Mouse (Mus musculus) MEL (cell line): ENCODE measurements around the gene Hprt. TPM values are rescaled to one million over a fixed set of nuclear protein-coding genes. Genes with fewer than 3 reads are reported as not detected.
A peak's percentile ranks its signal among the peaks of the same experiment; 100 is the strongest.

Source experiments
- DNase-seq: peaks from one replicate; pipeline ENCODE4 v3.0.0; 2011; ENCODE audit warnings: low read depth, low spot score
- H3K27ac ChIP-seq: 2 replicates; pipeline ENCODE4 v1.5.1; 2012; ENCODE audit warnings: low read depth, mild to moderate bottlenecking, control low read depth, low read length, moderate library complexity; ENCODE audit not compliant: control insufficient read depth
- H3K27me3 ChIP-seq, 2 experiments: fragments of 150-350 bp in 1 of 2; sonication (generic) in 1 of 2; 2 replicates each; pipeline ENCODE4 v1.6.1; 2012; ENCODE audit warnings: low read length in 2 of 2, mild to moderate bottlenecking in 2 of 2, improper control_type of control experiment in 1 of 2, moderate library complexity in 1 of 2; ENCODE audit not compliant: insufficient read depth in 2 of 2, control insufficient read depth in 1 of 2
- H3K36me3 ChIP-seq, 2 experiments: 2 replicates each; pipeline ENCODE4 v1.6.1; 2012 to 2014; ENCODE audit warnings: low read length in 2 of 2, improper control_type of control experiment in 1 of 2, inconsistent platforms in 1 of 2, mild to moderate bottlenecking in 1 of 2; ENCODE audit not compliant: insufficient read depth in 2 of 2, control insufficient read depth in 1 of 2
- H3K4me1 ChIP-seq, 2 experiments: fragments of 150-350 bp in 1 of 2; sonication (generic) in 1 of 2; 2 replicates each; pipeline ENCODE4 v1.6.1; 2012; ENCODE audit warnings: low read length in 2 of 2, improper control_type of control experiment in 1 of 2, mild to moderate bottlenecking in 1 of 2; ENCODE audit not compliant: insufficient read depth in 2 of 2, control insufficient read depth in 1 of 2
- H3K4me3 ChIP-seq, 2 experiments: fragments of 150-350 bp in 1 of 2; sonication (generic) in 1 of 2; 2 replicates each; pipeline ENCODE4 v1.5.1; 2012; ENCODE audit warnings: low read depth in 2 of 2, low read length in 2 of 2, mild to moderate bottlenecking in 2 of 2, moderate library complexity in 2 of 2, control low read depth in 1 of 2, improper control_type of control experiment in 1 of 2; ENCODE audit not compliant: control insufficient read depth in 1 of 2, insufficient read depth in 1 of 2
- H3K79me2 ChIP-seq: 2 replicates; pipeline ENCODE4 v1.6.1; 2012; ENCODE audit warnings: mild to moderate bottlenecking, low read length, moderate library complexity; ENCODE audit not compliant: control insufficient read depth, poor library complexity, insufficient read depth
- H3K9ac ChIP-seq: 2 replicates; pipeline ENCODE4 v1.6.1; 2012; ENCODE audit warnings: low read depth, mild to moderate bottlenecking, control low read depth, low read length, moderate library complexity; ENCODE audit not compliant: control insufficient read depth, poor library complexity, severe bottlenecking
- H3K9me3 ChIP-seq: fragments of 150-350 bp; sonication (generic); replicated peaks from 2 replicates; pipeline ENCODE4 v1.6.1; 2012; ENCODE audit warnings: mild to moderate bottlenecking, low read length, improper control_type of control experiment, moderate library complexity; ENCODE audit not compliant: insufficient read depth
- CHD1 ChIP-seq: IDR thresholded peaks from 2 replicates; pipeline ENCODE4 v1.6.1; 2012; ENCODE audit warnings: low read depth, mild to moderate bottlenecking, inconsistent platforms, low read length, improper control_type of control experiment
- CHD2 ChIP-seq: IDR thresholded peaks from 2 replicates; pipeline ENCODE4 v1.6.1; 2011; ENCODE audit warnings: low read length, improper control_type of control experiment
- CTCF ChIP-seq, 3 experiments: IDR thresholded peaks in 2 of 3; conservative IDR thresholded peaks in 1 of 3; 2 replicates each; pipeline ENCODE4 v1.5.1; 2011 to 2012; ENCODE audit warnings: low read length in 3 of 3, low read depth in 2 of 3, mild to moderate bottlenecking in 2 of 3, improper control_type of control experiment in 1 of 3, inconsistent platforms in 1 of 3, mixed read lengths in 1 of 3, moderate library complexity in 1 of 3; ENCODE audit not compliant: control insufficient read depth in 1 of 3, insufficient read depth in 1 of 3, poor library complexity in 1 of 3, severe bottlenecking in 1 of 3
- ELF1 ChIP-seq: IDR thresholded peaks from 2 replicates; pipeline ENCODE4 v1.6.1; 2014; ENCODE audit warnings: low read depth, mild to moderate bottlenecking, inconsistent platforms, low read length, improper control_type of control experiment, moderate library complexity
- EP300 ChIP-seq, 2 experiments: IDR thresholded peaks; 2 replicates each; pipeline ENCODE4 v1.6.1; 2011; ENCODE audit warnings: improper control_type of control experiment in 2 of 2, low read length in 2 of 2, low read depth in 1 of 2, mild to moderate bottlenecking in 1 of 2
- GABPA ChIP-seq: IDR thresholded peaks from 2 replicates; pipeline ENCODE4 v1.6.1; 2012; ENCODE audit warnings: low read depth, mild to moderate bottlenecking, inconsistent platforms, low read length, improper control_type of control experiment, moderate library complexity
- JUND ChIP-seq: IDR thresholded peaks from 2 replicates; pipeline ENCODE4 v1.6.1; 2011; ENCODE audit warnings: low read depth, mild to moderate bottlenecking, improper control_type of control experiment, low read length
- MAFK ChIP-seq: IDR thresholded peaks from 2 replicates; pipeline ENCODE4 v1.6.1; 2011; ENCODE audit warnings: low read depth, mild to moderate bottlenecking, low read length, improper control_type of control experiment, borderline replicate concordance
- MAX ChIP-seq: IDR thresholded peaks from 2 replicates; pipeline ENCODE4 v1.6.1; 2011; ENCODE audit warnings: low read length, improper control_type of control experiment
- MAZ ChIP-seq: IDR thresholded peaks from 2 replicates; pipeline ENCODE4 v1.6.1; 2012; ENCODE audit warnings: low read depth, mild to moderate bottlenecking, inconsistent platforms, low read length, improper control_type of control experiment
- MEF2A ChIP-seq: IDR thresholded peaks from 2 replicates; pipeline ENCODE4 v1.6.1; 2014; ENCODE audit warnings: low read depth, mild to moderate bottlenecking, inconsistent platforms, low read length, improper control_type of control experiment; ENCODE audit not compliant: poor library complexity, insufficient replicate concordance, severe bottlenecking; ENCODE audit errors: extremely low read depth
- MXI1 ChIP-seq: IDR thresholded peaks from 2 replicates; pipeline ENCODE4 v1.6.1; 2011; ENCODE audit warnings: mild to moderate bottlenecking, low read depth, low read length, improper control_type of control experiment
- MYB ChIP-seq: IDR thresholded peaks from 2 replicates; pipeline ENCODE4 v1.6.1; 2011; ENCODE audit warnings: mild to moderate bottlenecking, low read depth, low read length, improper control_type of control experiment
- MYC ChIP-seq: IDR thresholded peaks from 2 replicates; pipeline ENCODE4 v1.6.1; 2011; ENCODE audit warnings: low read depth, mild to moderate bottlenecking, low read length, improper control_type of control experiment, moderate library complexity
- NELFE ChIP-seq: IDR thresholded peaks from 2 replicates; pipeline ENCODE4 v1.6.1; 2011; ENCODE audit warnings: low read depth, low read length, improper control_type of control experiment
- NRF1 ChIP-seq: IDR thresholded peaks from 2 replicates; pipeline ENCODE4 v1.6.1; 2014; ENCODE audit warnings: low read depth, mild to moderate bottlenecking, inconsistent platforms, low read length, improper control_type of control experiment, moderate library complexity; ENCODE audit not compliant: poor library complexity, insufficient read depth, severe bottlenecking
- POLR2A ChIP-seq, 2 experiments: IDR thresholded peaks; 2 replicates each; pipeline ENCODE4 v1.6.1; 2011 to 2012; ENCODE audit warnings: low read length in 2 of 2, mild to moderate bottlenecking in 2 of 2, control low read depth in 1 of 2, improper control_type of control experiment in 1 of 2, low read depth in 1 of 2, moderate library complexity in 1 of 2; ENCODE audit not compliant: control insufficient read depth in 1 of 2, insufficient read depth in 1 of 2, poor library complexity in 1 of 2
- RAD21 ChIP-seq: IDR thresholded peaks from 2 replicates; pipeline ENCODE4 v1.6.1; 2011; ENCODE audit warnings: mild to moderate bottlenecking, low read depth, low read length, improper control_type of control experiment
- SIN3A ChIP-seq: IDR thresholded peaks from 2 replicates; pipeline ENCODE4 v1.6.1; 2012; ENCODE audit warnings: low read length, improper control_type of control experiment, inconsistent platforms
- SMC3 ChIP-seq: IDR thresholded peaks from 2 replicates; pipeline ENCODE4 v1.6.1; 2011; ENCODE audit warnings: low read depth, low read length, improper control_type of control experiment
- TAL1 ChIP-seq: IDR thresholded peaks from 2 replicates; pipeline ENCODE4 v1.6.1; 2012; ENCODE audit warnings: mild to moderate bottlenecking, inconsistent platforms, low read length, moderate library complexity, mixed read lengths
- TBP ChIP-seq: IDR thresholded peaks from 2 replicates; pipeline ENCODE4 v1.8.0; 2011; ENCODE audit warnings: low read depth, low read length, improper control_type of control experiment
- TCF12 ChIP-seq: IDR thresholded peaks from 2 replicates; pipeline ENCODE4 v1.6.1; 2014; ENCODE audit warnings: low read depth, mild to moderate bottlenecking, inconsistent platforms, low read length, improper control_type of control experiment, moderate library complexity
- UBTF ChIP-seq: IDR thresholded peaks from 2 replicates; pipeline ENCODE4 v1.6.1; 2012; ENCODE audit warnings: low read depth, mild to moderate bottlenecking, inconsistent platforms, low read length, improper control_type of control experiment, moderate library complexity, borderline replicate concordance; ENCODE audit not compliant: insufficient read depth
- USF1 ChIP-seq: IDR thresholded peaks from 2 replicates; pipeline ENCODE4 v1.6.1; 2014; ENCODE audit warnings: low read depth, mild to moderate bottlenecking, inconsistent platforms, low read length, improper control_type of control experiment, moderate library complexity
- USF2 ChIP-seq, 2 experiments: IDR thresholded peaks; 2 replicates each; pipeline ENCODE4 v1.6.1; 2011 to 2012; ENCODE audit warnings: improper control_type of control experiment in 2 of 2, low read length in 2 of 2, borderline replicate concordance in 1 of 2, inconsistent platforms in 1 of 2, low read depth in 1 of 2, mild to moderate bottlenecking in 1 of 2; ENCODE audit not compliant: insufficient read depth in 1 of 2
- ZC3H11A ChIP-seq: IDR thresholded peaks from 2 replicates; pipeline ENCODE4 v1.6.1; 2012; ENCODE audit warnings: low read depth, mild to moderate bottlenecking, inconsistent platforms, low read length, improper control_type of control experiment
- ZKSCAN1 ChIP-seq: IDR thresholded peaks from 2 replicates; pipeline ENCODE4 v1.6.1; 2012; ENCODE audit warnings: low read depth, mild to moderate bottlenecking, inconsistent platforms, low read length, improper control_type of control experiment, moderate library complexity
- ZMIZ1 ChIP-seq: IDR thresholded peaks from 2 replicates; pipeline ENCODE4 v1.6.1; 2012; ENCODE audit warnings: low read depth, mild to moderate bottlenecking, inconsistent platforms, low read length, improper control_type of control experiment, moderate library complexity
- ZNF384 ChIP-seq: IDR thresholded peaks from 2 replicates; pipeline ENCODE4 v1.6.1; 2012; ENCODE audit warnings: low read depth, mild to moderate bottlenecking, inconsistent platforms, low read length, improper control_type of control experiment
- polyA plus RNA-seq, 2 experiments: library from polyadenylated mRNA; stranded (reverse) in 1 of 2; unstranded in 1 of 2; fragments of >175 nt in 1 of 2; fragments of >200 nt in 1 of 2; gene quantifications; 2 replicates each; pipeline versions ENCODE4 v1.2.1 to v1.2.4; 2012; ENCODE audit warnings: low replicate concordance in 2 of 2, low read depth in 1 of 2; ENCODE audit not compliant: insufficient read length in 2 of 2, insufficient read depth in 1 of 2, missing spikeins in 1 of 2
- total RNA-seq: library from RNA; depleted of rRNA; stranded (reverse); fragments of 300-350 nt; gene quantifications from 2 replicates; pipeline ENCODE4 v1.2.3, GENCODE M21; 2012

The Hprt gene
- total and polyA plus RNA-seq, 3 experiments, result 113 to 117 TPM; not detected in 1

GRCm38 (mm10) chrX:52949713-52950112 is 38.2 kb upstream of the Hprt start:
- peak; percentile 42 for DNase-seq
- no peak overlapping the region for H3K4me3 ChIP-seq
- no peak overlapping the region for H3K27ac ChIP-seq
- H3K36me3 ChIP-seq, result peaks cover 0 to 5% of the 10 kb centered on the region in 2 experiments; a peak in 2 of 4 replicates
- no peaks in the 10 kb centered on the region for H3K27me3 ChIP-seq
- H3K79me2 ChIP-seq, result no peaks in the 10 kb centered on the region
- no peaks in the 10 kb centered on the region for H3K9me3 ChIP-seq
- no peak overlapping the region for H3K9ac ChIP-seq
- TF ChIP-seq ZNF384 (peak; percentile 76), USF1 (no peak), MAZ (no peak), TAL1 (no peak), ELF1 (no peak), POLR2A (IDR thresholded peaks at IDR 0.05; ENCODE audit: control insufficient read depth in 1 of 2, insufficient read depth in 1 of 2, low read depth in 1 of 2, low read length in 2 of 2, poor library complexity in 1 of 2) (no peak), NELFE (no peak), MYB (no peak), NRF1 (no peak), JUND (no peak), USF2 (IDR thresholded peaks at IDR 0.05; ENCODE audit: borderline replicate concordance in 1 of 2, insufficient read depth in 1 of 2, low read depth in 1 of 2, low read length in 2 of 2) (no peak), SIN3A (no peak), TCF12 (no peak), SMC3 (peak; percentile 37; the same call in 1 of the 2 replicates), CHD1 (no peak), EP300 (IDR thresholded peaks at IDR 0.05; ENCODE audit: low read depth in 1 of 2, low read length in 2 of 2) (no peak), ZKSCAN1 (no peak), CHD2 (no peak), MAFK (no peak), GABPA (no peak), CTCF (IDR thresholded peaks at IDR 0.05 in 2 of 3, conservative IDR thresholded peaks at IDR 0.05 in 1 of 3; ENCODE audit: control insufficient read depth in 1 of 3, insufficient read depth in 1 of 3, low read depth in 2 of 3, low read length in 3 of 3, poor library complexity in 1 of 3, severe bottlenecking in 1 of 3) (peak; percentile 12 to 47 (median 44); a peak in 4 of 6 replicates), RAD21 (peak; percentile 20; the same call in 1 of the 2 replicates)
- H3K4me1 ChIP-seq, result no peaks in the 10 kb centered on the region

- Histone ChIP-seq H3K27me3 (no peaks in the 10 kb centered on the region), H3K9me3 (no peaks in the 10 kb centered on the region), H3K9ac (no peak overlapping the region), H3K4me3 (no peak overlapping the region), H3K79me2 (no peaks in the 10 kb centered on the region), H3K36me3 (peaks cover 0 to 4% of the 10 kb centered on the region in 2 experiments; a peak in 3 of 4 replicates), H3K27ac (no peak overlapping the region)
- DNase-seq, result peak; percentile 8
- no peak for TF ChIP-seq MXI1
- TF ChIP-seq TAL1, result no peak
- no peak for TF ChIP-seq NRF1
- no peak for TF ChIP-seq MYC
- TF ChIP-seq ZMIZ1, result no peak
- no peak for TF ChIP-seq MYB
- TF ChIP-seq ZKSCAN1, result no peak
- no peak for TF ChIP-seq NELFE
- TF ChIP-seq MEF2A, result no peak
- TF ChIP-seq UBTF, result no peak
- TF ChIP-seq MAX, result no peak
- no peak for TF ChIP-seq JUND
- no peak for TF ChIP-seq CHD2
- TF ChIP-seq ZC3H11A, result no peak
- no peak for TF ChIP-seq CHD1
- TF ChIP-seq TBP, result no peak
- TF ChIP-seq RAD21, result no peak
- TF ChIP-seq, all 39 proteins: peak for 0
- no peaks in the 10 kb centered on the region for H3K4me1 ChIP-seq
Measured at GRCm38 (mm10) chrX:52956942-52957341, 31.0 kb upstream of the Hprt start.
